Mouse (Mus musculus): ENCODE data around the gene Sycp2l. TPM values are rescaled to one million over a fixed set of nuclear protein-coding genes. Genes with fewer than 3 reads are reported as not detected.

Gene Sycp2l
- polyA plus RNA-seq, 1 experiment from 2014 or later, result 0.08 TPM

- no peaks in the 10 kb centered on the region; the same call in 1 of the 2 replicates for H3K27me3 ChIP-seq (replicated peaks; ENCODE audit: control insufficient read depth, insufficient read depth, low read length)
- no peaks in the 10 kb centered on the region for H3K4me1 ChIP-seq (ENCODE audit: control insufficient read depth, insufficient read depth, low read length)
- no peak overlapping the region for H3K27ac ChIP-seq (ENCODE audit: low read depth, low read length)
- 89% methylated on average over 3 of the region's 3 CpGs for WGBS
- no peak overlapping the region for H3K4me2 ChIP-seq (ENCODE audit: low read length)
- H3K9me3 ChIP-seq (replicated peaks; ENCODE audit: control insufficient read depth, low read length), result no peaks in the 10 kb centered on the region
- DNase-seq (ENCODE audit: low spot score) (no peak), ATAC-seq (no peak)
- H3K9ac ChIP-seq (ENCODE audit: low read length), result no peak overlapping the region
- H3K4me3 ChIP-seq (ENCODE audit: low read depth, low read length), result no peak overlapping the region
- H3K36me3 ChIP-seq (ENCODE audit: control insufficient read depth, insufficient read depth, low read length), result no peaks in the 10 kb centered on the region
These were observed 29.6 kb upstream of the Sycp2l start for GRCm38 (mm10) chr13:41084521-41084920.

GRCm38 (mm10) chr13:41085140-41085539 is 29.0 kb upstream of the Sycp2l start:
- no peak overlapping the region for H3K4me2 ChIP-seq (ENCODE audit: low read length)
- no peaks in the 10 kb centered on the region for H3K36me3 ChIP-seq (ENCODE audit: control insufficient read depth, insufficient read depth, low read length)
- 19% methylated on average over 2 of the region's 2 CpGs for WGBS
- H3K27me3 ChIP-seq (replicated peaks; ENCODE audit: control insufficient read depth, insufficient read depth, low read length), result no peaks in the 10 kb centered on the region; the same call in 1 of the 2 replicates
- ATAC-seq (no peak), DNase-seq (ENCODE audit: low spot score) (peak; percentile 59)
- H3K9me3 ChIP-seq (replicated peaks; ENCODE audit: control insufficient read depth, low read length), result no peaks in the 10 kb centered on the region
- no peak overlapping the region for H3K9ac ChIP-seq (ENCODE audit: low read length)
- H3K4me3 ChIP-seq (ENCODE audit: low read depth, low read length), result no peak overlapping the region
- no peaks in the 10 kb centered on the region for H3K4me1 ChIP-seq (ENCODE audit: control insufficient read depth, insufficient read depth, low read length)
- no peak overlapping the region for H3K27ac ChIP-seq (ENCODE audit: low read depth, low read length)

GRCm38 (mm10) chr13:41088746-41089145 is 25.4 kb upstream of the Sycp2l start:
- Histone ChIP-seq H3K27ac (ENCODE audit: low read depth, low read length) (no peak overlapping the region), H3K9ac (ENCODE audit: low read length) (no peak overlapping the region), H3K36me3 (ENCODE audit: control insufficient read depth, insufficient read depth, low read length) (no peaks in the 10 kb centered on the region), H3K4me1 (ENCODE audit: control insufficient read depth, insufficient read depth, low read length) (no peaks in the 10 kb centered on the region), H3K9me3 (replicated peaks; ENCODE audit: control insufficient read depth, low read length) (no peaks in the 10 kb centered on the region), H3K27me3 (replicated peaks; ENCODE audit: control insufficient read depth, insufficient read depth, low read length) (no peaks in the 10 kb centered on the region), H3K4me2 (ENCODE audit: low read length) (no peak overlapping the region), H3K4me3 (ENCODE audit: low read depth, low read length) (no peak overlapping the region)
- DNase-seq (ENCODE audit: low spot score) (no peak), ATAC-seq (no peak)

- Histone ChIP-seq H3K4me3 (ENCODE audit: low read depth, low read length) (no peak overlapping the region), H3K4me2 (ENCODE audit: low read length) (no peak overlapping the region), H3K27me3 (replicated peaks; ENCODE audit: control insufficient read depth, insufficient read depth, low read length) (no peaks in the 10 kb centered on the region), H3K9ac (ENCODE audit: low read length) (no peak overlapping the region), H3K27ac (ENCODE audit: low read depth, low read length) (no peak overlapping the region), H3K36me3 (ENCODE audit: control insufficient read depth, insufficient read depth, low read length) (no peaks in the 10 kb centered on the region), H3K4me1 (ENCODE audit: control insufficient read depth, insufficient read depth, low read length) (no peaks in the 10 kb centered on the region), H3K9me3 (replicated peaks; ENCODE audit: control insufficient read depth, low read length) (no peaks in the 10 kb centered on the region)
- DNase-seq (ENCODE audit: low spot score) (no peak), ATAC-seq (no peak)
- whole genome bisulfite sequencing, result 48% methylated on average over 10 of the region's 10 CpGs
These were observed 22.8 kb upstream of the Sycp2l start for GRCm38 (mm10) chr13:41091271-41091670.

GRCm38 (mm10) chr13:41094160-41094559 is 19.9 kb upstream of the Sycp2l start:
- ATAC-seq, result no peak
- Histone ChIP-seq H3K36me3 (ENCODE audit: control insufficient read depth, insufficient read depth, low read length) (no peaks in the 10 kb centered on the region), H3K27ac (ENCODE audit: low read depth, low read length) (no peak overlapping the region), H3K9ac (ENCODE audit: low read length) (no peak overlapping the region), H3K4me2 (ENCODE audit: low read length) (no peak overlapping the region), H3K4me1 (ENCODE audit: control insufficient read depth, insufficient read depth, low read length) (no peaks in the 10 kb centered on the region), H3K4me3 (ENCODE audit: low read depth, low read length) (no peak overlapping the region), H3K9me3 (replicated peaks; ENCODE audit: control insufficient read depth, low read length) (no peaks in the 10 kb centered on the region), H3K27me3 (replicated peaks; ENCODE audit: control insufficient read depth, insufficient read depth, low read length) (no peaks in the 10 kb centered on the region)
- no peak for DNase-seq (ENCODE audit: low spot score)
- 83% methylated on average over 10 of the region's 10 CpGs for WGBS

- no peak overlapping the region for H3K4me2 ChIP-seq (ENCODE audit: low read length)
- no peaks in the 10 kb centered on the region for H3K9me3 ChIP-seq (replicated peaks; ENCODE audit: control insufficient read depth, low read length)
- no peak overlapping the region for H3K27ac ChIP-seq (ENCODE audit: low read depth, low read length)
- no peaks in the 10 kb centered on the region for H3K27me3 ChIP-seq (replicated peaks; ENCODE audit: control insufficient read depth, insufficient read depth, low read length)
- no peak overlapping the region for H3K9ac ChIP-seq (ENCODE audit: low read length)
- no peak overlapping the region for H3K4me3 ChIP-seq (ENCODE audit: low read depth, low read length)
- no peaks in the 10 kb centered on the region for H3K4me1 ChIP-seq (ENCODE audit: control insufficient read depth, insufficient read depth, low read length)
- 84% methylated on average over 16 of the region's 16 CpGs for whole genome bisulfite sequencing
- no peaks in the 10 kb centered on the region for H3K36me3 ChIP-seq (ENCODE audit: control insufficient read depth, insufficient read depth, low read length)
- DNase-seq (ENCODE audit: low spot score), result no peak
- no peak for ATAC-seq
These were observed 16.6 kb upstream of the Sycp2l start for GRCm38 (mm10) chr13:41097324-41098058.

- DNase-seq (ENCODE audit: low spot score), result no peak
- WGBS, result 91% methylated on average over 15 of the region's 15 CpGs
- Histone ChIP-seq H3K4me1 (ENCODE audit: control insufficient read depth, insufficient read depth, low read length) (no peaks in the 10 kb centered on the region), H3K9me3 (replicated peaks; ENCODE audit: control insufficient read depth, low read length) (no peaks in the 10 kb centered on the region), H3K27ac (ENCODE audit: low read depth, low read length) (no peak overlapping the region), H3K27me3 (replicated peaks; ENCODE audit: control insufficient read depth, insufficient read depth, low read length) (no peaks in the 10 kb centered on the region), H3K4me2 (ENCODE audit: low read length) (no peak overlapping the region), H3K4me3 (ENCODE audit: low read depth, low read length) (no peak overlapping the region), H3K9ac (ENCODE audit: low read length) (no peak overlapping the region), H3K36me3 (ENCODE audit: control insufficient read depth, insufficient read depth, low read length) (no peaks in the 10 kb centered on the region)
- no peak for ATAC-seq
These were observed 15.8 kb upstream of the Sycp2l start for GRCm38 (mm10) chr13:41098325-41098724.

GRCm38 (mm10) chr13:41100031-41100430 is 14.1 kb upstream of the Sycp2l start:
- DNase-seq (ENCODE audit: low spot score) (no peak), ATAC-seq (no peak)
- no peaks in the 10 kb centered on the region for H3K4me1 ChIP-seq (ENCODE audit: control insufficient read depth, insufficient read depth, low read length)
- 83% methylated on average over 2 of the region's 2 CpGs for WGBS
- no peaks in the 10 kb centered on the region for H3K9me3 ChIP-seq (replicated peaks; ENCODE audit: control insufficient read depth, low read length)
- H3K27me3 ChIP-seq (replicated peaks; ENCODE audit: control insufficient read depth, insufficient read depth, low read length), result no peaks in the 10 kb centered on the region
- no peak overlapping the region for H3K27ac ChIP-seq (ENCODE audit: low read depth, low read length)
- no peak overlapping the region for H3K4me2 ChIP-seq (ENCODE audit: low read length)
- H3K9ac ChIP-seq (ENCODE audit: low read length), result no peak overlapping the region
- no peaks in the 10 kb centered on the region for H3K36me3 ChIP-seq (ENCODE audit: control insufficient read depth, insufficient read depth, low read length)
- no peak overlapping the region for H3K4me3 ChIP-seq (ENCODE audit: low read depth, low read length)

GRCm38 (mm10) chr13:41103841-41104525 is 10.1 kb upstream of the Sycp2l start:
- H3K4me1 ChIP-seq (ENCODE audit: control insufficient read depth, insufficient read depth, low read length), result no peaks in the 10 kb centered on the region
- no peak for DNase-seq (ENCODE audit: low spot score)
- 76% methylated on average over 12 of the region's 12 CpGs for WGBS
- H3K9ac ChIP-seq (ENCODE audit: low read length), result no peak overlapping the region
- H3K4me2 ChIP-seq (ENCODE audit: low read length), result no peak overlapping the region
- H3K4me3 ChIP-seq (ENCODE audit: low read depth, low read length), result no peak overlapping the region
- ATAC-seq, result no peak
- H3K27me3 ChIP-seq (replicated peaks; ENCODE audit: control insufficient read depth, insufficient read depth, low read length), result no peaks in the 10 kb centered on the region
- H3K27ac ChIP-seq (ENCODE audit: low read depth, low read length), result no peak overlapping the region
- no peaks in the 10 kb centered on the region for H3K9me3 ChIP-seq (replicated peaks; ENCODE audit: control insufficient read depth, low read length)
- no peaks in the 10 kb centered on the region for H3K36me3 ChIP-seq (ENCODE audit: control insufficient read depth, insufficient read depth, low read length)

All from forebrain, embryonic 14.5 days (tissue).